Mouse (Mus musculus): Measurements from ENCODE around the gene Cby3. TPM values are rescaled to one million over a fixed set of nuclear protein-coding genes. Genes with fewer than 3 reads are reported as not detected.
"Not testable (repeated sequence)": the region's sequence is repeated elsewhere in the genome, so short reads cannot be mapped to it uniquely, and the experiment has no call there.

The Cby3 gene
- total and polyA plus RNA-seq, 2 experiments from 2014 or later, result not detected

GRCm38 (mm10) chr11:50354851-50355250 is 589 bp downstream of the Cby3 start:
- TF ChIP-seq CTCF (IDR thresholded peaks at IDR 0.05; ENCODE audit: low read depth) (no peak), EP300 (IDR thresholded peaks at IDR 0.05; ENCODE audit: low read depth) (no peak)
- no peaks in the 10 kb centered on the region for H3K4me1 ChIP-seq (ENCODE audit: control insufficient read depth, insufficient read depth)
- no peaks in the 10 kb centered on the region for H3K36me3 ChIP-seq (replicated peaks; ENCODE audit: control insufficient read depth, insufficient read depth, low read length)
- no peak overlapping the region for H3K4me3 ChIP-seq (ENCODE audit: low read depth, low read length)
- ATAC-seq (ENCODE audit: insufficient read depth, low read depth) (no peak), DNase-seq (ENCODE audit: low spot score) (no peak)
- no peak overlapping the region for H3K27ac ChIP-seq (ENCODE audit: low read depth)
- H3K9ac ChIP-seq (replicated peaks; ENCODE audit: low read depth, low read length), result no peak overlapping the region
- whole genome bisulfite sequencing, result 69% methylated on average over 3 of the region's 3 CpGs
- no peaks in the 10 kb centered on the region for H3K27me3 ChIP-seq (ENCODE audit: control insufficient read depth, insufficient read depth, low read length)
- no peak overlapping the region for H3K4me2 ChIP-seq (ENCODE audit: low read depth, low read length)
- no peaks in the 10 kb centered on the region for H3K9me3 ChIP-seq (replicated peaks; ENCODE audit: control insufficient read depth, low read length)

DNA sequence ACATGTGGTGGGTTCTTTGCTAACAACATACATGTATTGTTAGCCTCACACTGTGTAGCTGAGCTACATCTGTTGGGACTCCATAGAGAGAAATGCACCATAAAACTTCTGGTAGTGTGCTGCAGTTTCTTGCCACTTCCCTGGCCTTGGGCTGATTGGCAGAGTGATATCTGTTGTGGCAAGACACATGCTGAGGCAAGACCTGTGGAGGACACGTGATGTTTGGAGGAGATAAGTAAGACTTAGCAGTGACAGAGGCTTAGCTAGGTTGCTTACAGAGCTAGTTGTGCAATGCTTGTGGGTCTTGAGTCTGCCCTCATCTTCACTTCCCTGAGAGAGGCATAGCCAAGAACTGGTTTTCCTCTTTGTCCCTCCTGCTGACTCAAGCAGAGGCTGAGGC is 1.1 kb downstream of the Cby3 start:
- DNase-seq (ENCODE audit: low spot score) (no peak), ATAC-seq (ENCODE audit: insufficient read depth, low read depth) (no peak)
- Histone ChIP-seq H3K4me2 (ENCODE audit: low read depth, low read length) (no peak overlapping the region), H3K9me3 (replicated peaks; ENCODE audit: control insufficient read depth, low read length) (no peaks in the 10 kb centered on the region), H3K27me3 (ENCODE audit: control insufficient read depth, insufficient read depth, low read length) (no peaks in the 10 kb centered on the region), H3K36me3 (replicated peaks; ENCODE audit: control insufficient read depth, insufficient read depth, low read length) (no peaks in the 10 kb centered on the region), H3K4me3 (ENCODE audit: low read depth, low read length) (no peak overlapping the region), H3K27ac (ENCODE audit: low read depth) (no peak overlapping the region), H3K9ac (replicated peaks; ENCODE audit: low read depth, low read length) (no peak overlapping the region), H3K4me1 (ENCODE audit: control insufficient read depth, insufficient read depth) (no peaks in the 10 kb centered on the region)
- TF ChIP-seq EP300 (IDR thresholded peaks at IDR 0.05; ENCODE audit: low read depth) (no peak), CTCF (IDR thresholded peaks at IDR 0.05; ENCODE audit: low read depth) (no peak)
- 80% methylated on average over 1 of the region's 1 CpGs for WGBS

DNA sequence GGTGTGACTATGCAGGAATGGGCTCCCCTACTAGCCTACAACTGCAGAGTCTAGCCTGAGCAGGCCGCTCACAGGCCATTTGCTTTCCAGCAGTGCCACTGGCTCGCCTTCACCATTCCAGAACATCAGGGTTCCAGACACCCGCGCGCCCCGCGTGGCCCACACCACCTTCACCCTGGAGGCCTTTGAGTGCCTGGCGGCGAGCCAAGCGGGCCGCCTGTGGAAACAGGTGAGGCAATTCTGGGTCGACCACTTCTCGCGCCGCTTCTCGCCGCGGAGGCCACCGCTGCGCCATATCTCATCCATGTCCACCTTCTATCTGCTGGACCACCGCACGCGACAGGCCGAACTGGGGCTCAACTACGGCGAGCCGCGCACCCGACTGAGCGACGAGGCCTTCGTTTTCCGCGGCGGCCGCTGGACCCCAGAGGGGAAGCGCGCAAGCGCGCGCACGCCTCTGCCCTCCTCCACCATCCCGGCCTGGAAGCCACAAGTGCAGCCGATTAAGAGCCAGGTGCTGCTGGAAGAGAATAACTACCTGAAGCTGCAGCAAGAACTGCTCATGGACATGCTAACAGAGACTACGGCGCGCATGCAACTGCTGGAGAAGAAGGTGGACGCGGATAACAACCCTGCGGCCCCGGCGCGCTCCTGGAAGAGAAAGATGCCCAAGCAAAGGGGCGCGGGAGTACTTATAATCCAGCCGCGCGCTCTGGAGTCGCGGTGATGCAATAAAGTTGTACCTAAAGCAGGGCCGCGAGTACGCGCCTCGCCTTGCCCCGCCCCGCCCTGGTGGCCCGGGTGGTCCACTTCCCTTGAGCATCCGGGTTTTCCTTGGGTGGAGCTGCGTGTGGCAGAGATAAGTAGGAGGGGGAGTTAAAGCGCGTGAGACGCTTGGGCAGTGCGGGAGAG is 4.9 kb downstream of the Cby3 start:
- Histone ChIP-seq H3K4me3 (ENCODE audit: low read depth, low read length) (peak overlapping the region; percentile 52), H3K9ac (replicated peaks; ENCODE audit: low read depth, low read length) (peak overlapping the region; percentile 45), H3K4me2 (ENCODE audit: low read depth, low read length) (peak overlapping the region; percentile 87), H3K27ac (ENCODE audit: low read depth) (no peak overlapping the region), H3K27me3 (ENCODE audit: control insufficient read depth, insufficient read depth, low read length) (no peaks in the 10 kb centered on the region), H3K9me3 (replicated peaks; ENCODE audit: control insufficient read depth, low read length) (no peaks in the 10 kb centered on the region), H3K4me1 (ENCODE audit: control insufficient read depth, insufficient read depth) (no peaks in the 10 kb centered on the region), H3K36me3 (replicated peaks; ENCODE audit: control insufficient read depth, insufficient read depth, low read length) (no peaks in the 10 kb centered on the region)
- ATAC-seq (ENCODE audit: insufficient read depth, low read depth) (peak; percentile 59), DNase-seq (ENCODE audit: low spot score) (no peak)
- 3% methylated on average over 74 of the region's 74 CpGs for WGBS
- TF ChIP-seq EP300 (IDR thresholded peaks at IDR 0.05; ENCODE audit: low read depth) (no peak), CTCF (IDR thresholded peaks at IDR 0.05; ENCODE audit: low read depth) (no peak)

- H3K9ac ChIP-seq (replicated peaks; ENCODE audit: low read depth, low read length); H3K27me3 ChIP-seq (ENCODE audit: control insufficient read depth, insufficient read depth, low read length); H3K4me2 ChIP-seq (ENCODE audit: low read depth, low read length); H3K9me3 ChIP-seq (replicated peaks; ENCODE audit: control insufficient read depth, low read length); ATAC-seq (ENCODE audit: insufficient read depth, low read depth); H3K4me3 ChIP-seq (ENCODE audit: low read depth, low read length); H3K36me3 ChIP-seq (replicated peaks; ENCODE audit: control insufficient read depth, insufficient read depth, low read length); H3K27ac ChIP-seq (ENCODE audit: low read depth); H3K4me1 ChIP-seq (ENCODE audit: control insufficient read depth, insufficient read depth); DNase-seq (ENCODE audit: low spot score): not testable (repeated sequence)
- 61% methylated on average over 1 of the region's 1 CpGs for WGBS
Observed at GRCm38 (mm10) chr11:50361282-50361681, 7.0 kb downstream of the Cby3 start.

DNA sequence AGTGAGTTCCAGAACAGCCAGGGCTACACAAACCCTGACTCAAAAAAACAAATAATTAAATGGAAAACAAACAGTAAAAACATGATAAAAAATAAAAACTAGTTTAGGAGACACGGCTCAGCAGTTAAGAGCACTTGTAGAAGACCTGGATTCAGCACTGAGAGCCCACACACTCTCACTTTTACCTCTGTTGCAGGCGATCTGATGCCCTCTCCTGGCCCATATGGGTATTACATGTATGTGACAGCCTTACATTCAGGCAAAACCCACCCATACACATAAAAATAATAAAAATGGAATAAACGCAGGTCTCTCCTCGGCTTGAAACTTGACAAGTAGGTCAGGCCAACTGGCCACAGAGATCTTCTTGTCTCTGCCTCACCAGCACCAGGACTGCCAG is 10.3 kb downstream of the Cby3 start:
- Histone ChIP-seq H3K27me3 (ENCODE audit: control insufficient read depth, insufficient read depth, low read length) (no peaks in the 10 kb centered on the region), H3K36me3 (replicated peaks; ENCODE audit: control insufficient read depth, insufficient read depth, low read length) (no peaks in the 10 kb centered on the region), H3K9ac (replicated peaks; ENCODE audit: low read depth, low read length) (no peak overlapping the region), H3K4me1 (ENCODE audit: control insufficient read depth, insufficient read depth) (no peaks in the 10 kb centered on the region), H3K9me3 (replicated peaks; ENCODE audit: control insufficient read depth, low read length) (no peaks in the 10 kb centered on the region), H3K4me2 (ENCODE audit: low read depth, low read length) (no peak overlapping the region), H3K4me3 (ENCODE audit: low read depth, low read length) (no peak overlapping the region), H3K27ac (ENCODE audit: low read depth) (no peak overlapping the region)
- TF ChIP-seq EP300 (IDR thresholded peaks at IDR 0.05; ENCODE audit: low read depth) (no peak), CTCF (IDR thresholded peaks at IDR 0.05; ENCODE audit: low read depth) (peak; percentile 92)
- 8% methylated on average over 4 of the region's 4 CpGs for WGBS
- DNase-seq (ENCODE audit: low spot score), result peak; percentile 83
- ATAC-seq (ENCODE audit: insufficient read depth, low read depth), result peak; percentile 73; the same call in 1 of the 2 replicates

- no peak for ATAC-seq (ENCODE audit: insufficient read depth, low read depth)
- DNase-seq (ENCODE audit: low spot score), result no peak
- Histone ChIP-seq H3K27me3 (ENCODE audit: control insufficient read depth, insufficient read depth, low read length) (no peaks in the 10 kb centered on the region), H3K9me3 (replicated peaks; ENCODE audit: control insufficient read depth, low read length) (no peaks in the 10 kb centered on the region), H3K9ac (replicated peaks; ENCODE audit: low read depth, low read length) (no peak overlapping the region), H3K4me1 (ENCODE audit: control insufficient read depth, insufficient read depth) (no peaks in the 10 kb centered on the region), H3K4me2 (ENCODE audit: low read depth, low read length) (no peak overlapping the region), H3K4me3 (ENCODE audit: low read depth, low read length) (no peak overlapping the region), H3K27ac (ENCODE audit: low read depth) (no peak overlapping the region), H3K36me3 (replicated peaks; ENCODE audit: control insufficient read depth, insufficient read depth, low read length) (no peaks in the 10 kb centered on the region)
- TF ChIP-seq CTCF (IDR thresholded peaks at IDR 0.05; ENCODE audit: low read depth) (no peak), EP300 (IDR thresholded peaks at IDR 0.05; ENCODE audit: low read depth) (no peak)
Observed at GRCm38 (mm10) chr11:50365322-50365721, 11.1 kb downstream of the Cby3 start.

All from heart, postnatal 0 days (tissue).